Comparison of ENCODE assay signal across 8 mouse cellular contexts in genomic region chr13:21786189-21786898, GRCm38 (mm10). TPM values are rescaled to one million over a fixed set of nuclear protein-coding genes. Genes with fewer than 3 reads are reported as not detected.
DNase-seq lines count a peak whose midpoint lies in the region; ATAC-seq and TF ChIP-seq lines count a peak whose summit lies in the region.

No protein-coding gene starts in this region.

- peak; percentile 72 for DNase-seq in A20 (ENCODE audit: low read depth, low spot score)
- DNase-seq in retina, embryonic 14.5 days (ENCODE audit: low spot score) = peak; percentile 40
- no peak for DNase-seq in kidney, adult 2 months
- DNase-seq in cerebellum, postnatal 14 days = no peak

- TF ChIP-seq POLR2A in ES-Bruce4 (IDR thresholded peaks at IDR 0.05; ENCODE audit: insufficient read depth, low read length) = no peak
- no peak for TF ChIP-seq POLR2A in kidney, adult 2 months (IDR thresholded peaks at IDR 0.05; ENCODE audit: low read depth, low read length)

- no peaks in the 10 kb centered on the region for H3K36me3 ChIP-seq in ES-Bruce4 (ENCODE audit: control insufficient read depth, insufficient read depth, low read length, poor library complexity, severe bottlenecking)
- H3K36me3 ChIP-seq in limb, embryonic 13.5 days = no peaks in the 10 kb centered on the region
- no peaks in the 10 kb centered on the region for H3K36me3 ChIP-seq in kidney, adult 2 months (ENCODE audit: control insufficient read depth, insufficient read depth, low read length)

- peaks cover 3% of the 10 kb centered on the region for H3K4me1 ChIP-seq in ES-Bruce4 (ENCODE audit: control insufficient read depth, insufficient read depth, low read length)
- peaks cover 40% of the 10 kb centered on the region for H3K4me1 ChIP-seq in limb, embryonic 13.5 days
- no peaks in the 10 kb centered on the region for H3K4me1 ChIP-seq in kidney, adult 2 months (ENCODE audit: control insufficient read depth, insufficient read depth, low read length)

- H3K9ac ChIP-seq in ES-Bruce4 (ENCODE audit: low read depth, poor library complexity, severe bottlenecking) = peak overlapping the region; percentile 61
- peak overlapping the region; percentile 67 for H3K9ac ChIP-seq in limb, embryonic 13.5 days

- H3K4me2 ChIP-seq in limb, embryonic 13.5 days (replicated peaks) = peak overlapping the region; percentile 65

- H3K4me3 ChIP-seq in ES-Bruce4 (ENCODE audit: low read depth, low read length) = peak overlapping the region; percentile 54
- H3K4me3 ChIP-seq in limb, embryonic 13.5 days = peak overlapping the region; percentile 43
- no peak overlapping the region for H3K4me3 ChIP-seq in kidney, adult 2 months (ENCODE audit: insufficient read depth, low read depth, low read length)

- ATAC-seq in erythroid progenitor cell, adult 5-6 weeks (replicated peaks; ENCODE audit: low FRiP score, poor library complexity, severe bottlenecking) = peak; percentile 8
- ATAC-seq in limb, embryonic 13.5 days (ENCODE audit: low FRiP score, low read depth) = no peak
- no peak for ATAC-seq in frontal cortex, adult (ENCODE audit: low TSS enrichment)

- WGBS in limb, embryonic 13.5 days = 9% methylated on average over 8 of the region's 8 CpGs
- 21% methylated on average over 8 of the region's 8 CpGs for WGBS in kidney, adult 2 months

- H3K27ac ChIP-seq in ES-Bruce4 (ENCODE audit: insufficient read depth, low read length) = peak overlapping the region; percentile 86
- H3K27ac ChIP-seq in limb, embryonic 13.5 days = peak overlapping the region; percentile 85
- H3K27ac ChIP-seq in kidney, adult 2 months (ENCODE audit: insufficient read depth, low read depth, low read length) = no peak overlapping the region

- no peaks in the 10 kb centered on the region for H3K9me3 ChIP-seq in ES-Bruce4 (replicated peaks; ENCODE audit: control insufficient read depth, insufficient read depth, low read length, poor library complexity, severe bottlenecking)
- H3K9me3 ChIP-seq in limb, embryonic 13.5 days = no peaks in the 10 kb centered on the region

- H3K27me3 ChIP-seq in ES-Bruce4 (ENCODE audit: control insufficient read depth, insufficient read depth, low read length, poor library complexity, severe bottlenecking) = no peaks in the 10 kb centered on the region
- H3K27me3 ChIP-seq in limb, embryonic 13.5 days = no peaks in the 10 kb centered on the region
- H3K27me3 ChIP-seq in kidney, adult 2 months (replicated peaks; ENCODE audit: control insufficient read depth, insufficient read depth, low read length) = no peaks in the 10 kb centered on the region; the same call in none of the 2 replicates

- TF ChIP-seq EP300 in ES-Bruce4 (IDR thresholded peaks at IDR 0.05; ENCODE audit: insufficient read depth, low read depth, low read length) = peak; percentile 53; the same call in 1 of the 2 replicates

- no peak for TF ChIP-seq CTCF in ES-Bruce4 (IDR thresholded peaks at IDR 0.05; ENCODE audit: low read depth, low read length)
- no peak for TF ChIP-seq CTCF in kidney, adult 2 months (conservative IDR thresholded peaks at IDR 0.05; ENCODE audit: insufficient read depth, insufficient read length, low read depth, low read length)

RNA-seq across cellular contexts. Expression of gene Hist1h2an, which starts 0.7 kb away (rescaled TPM):
- not detected in 2 replicates for polyA plus RNA-seq in ES-Bruce4 (2011; ENCODE audit: insufficient read depth, insufficient read length, low read depth, missing spikeins)
- total RNA-seq in erythroid progenitor cell, adult 5-6 weeks (2015; ENCODE audit: low replicate concordance) = 9.4 and 13.4 TPM in 2 replicates
- total RNA-seq in erythroid progenitor cell, adult 5-6 weeks (2017; ENCODE audit: low replicate concordance) = 1,681 and 2,099 TPM in 2 replicates
- 6.8 and 17.0 TPM in 2 replicates for polyA plus RNA-seq in limb, embryonic 13.5 days (2015; fragmentation: Nextera tagmentation; extraction: Ambion mirVana)
- 0.33 TPM in 1 of 2 replicates, not detected in the other for polyA plus RNA-seq in kidney, adult 2 months (2012; rRNA removed)

RNA-seq across cellular contexts. Expression of gene Hist1h2bp, which starts 0.9 kb away (rescaled TPM):
- polyA plus RNA-seq in ES-Bruce4 (2011; ENCODE audit: insufficient read depth, insufficient read length, low read depth, missing spikeins) = 2.5 TPM in 1 of 2 replicates, not detected in the other
- 31.0 and 96.0 TPM in 2 replicates for total RNA-seq in erythroid progenitor cell, adult 5-6 weeks (2015; ENCODE audit: low replicate concordance)
- 241 and 315 TPM in 2 replicates for total RNA-seq in erythroid progenitor cell, adult 5-6 weeks (2017; ENCODE audit: low replicate concordance)
- polyA plus RNA-seq in limb, embryonic 13.5 days (2015; fragmentation: Nextera tagmentation; extraction: Ambion mirVana) = 3.3 TPM in 2 replicates
- polyA plus RNA-seq in kidney, adult 2 months (2012; rRNA removed) = 0.43 TPM in 1 of 2 replicates, not detected in the other

RNA-seq across cellular contexts. Expression of gene Hist1h3i, which starts 3.2 kb away (rescaled TPM):
- polyA plus RNA-seq in ES-Bruce4 (2011; ENCODE audit: insufficient read depth, insufficient read length, low read depth, missing spikeins) = not detected in 2 replicates
- 807 and 971 TPM in 2 replicates for total RNA-seq in erythroid progenitor cell, adult 5-6 weeks (2015; ENCODE audit: low replicate concordance)
- total RNA-seq in erythroid progenitor cell, adult 5-6 weeks (2017; ENCODE audit: low replicate concordance) = 793 and 862 TPM in 2 replicates
- 133 and 146 TPM in 2 replicates for polyA plus RNA-seq in limb, embryonic 13.5 days (2015; fragmentation: Nextera tagmentation; extraction: Ambion mirVana)
- polyA plus RNA-seq in kidney, adult 2 months (2012; rRNA removed) = 1.1 and 3.3 TPM in 2 replicates

RNA-seq across cellular contexts. Expression of gene Hist1h1b, which starts 5.9 kb away (rescaled TPM):
- 7.4 and 9.2 TPM in 2 replicates for polyA plus RNA-seq in ES-Bruce4 (2011; ENCODE audit: insufficient read depth, insufficient read length, low read depth, missing spikeins)
- 1,815 and 1,971 TPM in 2 replicates for total RNA-seq in erythroid progenitor cell, adult 5-6 weeks (2015; ENCODE audit: low replicate concordance)
- 4,746 and 7,405 TPM in 2 replicates for total RNA-seq in erythroid progenitor cell, adult 5-6 weeks (2017; ENCODE audit: low replicate concordance)
- 25.1 TPM in 2 replicates for polyA plus RNA-seq in limb, embryonic 13.5 days (2015; fragmentation: Nextera tagmentation; extraction: Ambion mirVana)
- 0.14 TPM in 1 of 2 replicates, not detected in the other for polyA plus RNA-seq in kidney, adult 2 months (2012; rRNA removed)

RNA-seq across cellular contexts. Expression of gene Hist1h2bq, which starts 23.7 kb away (rescaled TPM):
- polyA plus RNA-seq in ES-Bruce4 (2011; ENCODE audit: insufficient read depth, insufficient read length, low read depth, missing spikeins) = 16.9 and 28.4 TPM in 2 replicates
- total RNA-seq in erythroid progenitor cell, adult 5-6 weeks (2015; ENCODE audit: low replicate concordance) = 607 and 1,040 TPM in 2 replicates
- total RNA-seq in erythroid progenitor cell, adult 5-6 weeks (2017; ENCODE audit: low replicate concordance) = 124 and 1,223 TPM in 2 replicates
- 33.2 and 35.5 TPM in 2 replicates for polyA plus RNA-seq in limb, embryonic 13.5 days (2015; fragmentation: Nextera tagmentation; extraction: Ambion mirVana)
- polyA plus RNA-seq in kidney, adult 2 months (2012; rRNA removed) = 1.4 and 2.7 TPM in 2 replicates

Comparison
In these comparisons a context has a peak if more than half of its experiments do, and no peak if none do; other contexts are left out.
1. DNase-seq: peak in A20 (single experiment) and retina, embryonic 14.5 days (single experiment); none in kidney, adult 2 months (single experiment) and cerebellum, postnatal 14 days (0 of 2).
2. RNA of gene Hist1h3i, which starts 3.2 kb away (polyA plus RNA-seq): 133 to 146 TPM in limb, embryonic 13.5 days; 1.1 to 3.3 TPM in kidney, adult 2 months and not detected in ES-Bruce4; every median in the first group is over 10 times any median in the second.